Mouse (Mus musculus) forebrain, embryonic 13.5 days (tissue): ENCODE measurements at regions not wholly inside any gene's neighbourhood (a gene's known extent, or its start where the extent isn't known, plus 50 kb on each side); places are given as distances from the start of the nearest gene placed in this dataset.
A peak's percentile ranks its signal among the peaks of the same experiment; 100 is the strongest.
"Not testable (repeated sequence)": the region's sequence is repeated elsewhere in the genome, so short reads cannot be mapped to it uniquely, and the experiment has no call there.

Experiments used
- ATAC-seq: fragments of 200-750 bp; cut with Nextera tagmentation; 2 replicates; pipeline ENCODE4 v1.8.0; 2017
- H3K27ac ChIP-seq: fragments of 300-500 bp; sonication (generic); 2 replicates; pipeline ENCODE4 v1.5.1; 2015; ENCODE audit warnings: inconsistent platforms, mild to moderate bottlenecking, moderate library complexity
- H3K27me3 ChIP-seq: fragments of 300-500 bp; sonication (generic); 2 replicates; pipeline ENCODE4 v1.6.1; 2015; ENCODE audit warnings: mild to moderate bottlenecking, inconsistent platforms
- H3K36me3 ChIP-seq: fragments of 300-500 bp; sonication (generic); 2 replicates; pipeline ENCODE4 v1.6.1; 2015; ENCODE audit warnings: mild to moderate bottlenecking, inconsistent platforms; ENCODE audit not compliant: poor library complexity, severe bottlenecking
- H3K4me1 ChIP-seq: fragments of 300-500 bp; sonication (generic); 2 replicates; pipeline ENCODE4 v1.6.1; 2015; ENCODE audit warnings: inconsistent platforms
- H3K4me2 ChIP-seq: fragments of 300-500 bp; sonication (generic); 2 replicates; pipeline ENCODE4 v1.6.1; 2015; ENCODE audit warnings: inconsistent platforms, mild to moderate bottlenecking, moderate library complexity
- H3K4me3 ChIP-seq: fragments of 300-500 bp; sonication (generic); 2 replicates; pipeline ENCODE4 v1.5.1; 2015; ENCODE audit warnings: mild to moderate bottlenecking, inconsistent platforms
- H3K9ac ChIP-seq: fragments of 300-500 bp; sonication (generic); 2 replicates; pipeline ENCODE4 v1.6.1; 2015; ENCODE audit warnings: mild to moderate bottlenecking, inconsistent platforms
- H3K9me3 ChIP-seq: fragments of 300-500 bp; sonication (generic); replicated peaks from 2 replicates; pipeline ENCODE4 v1.6.1; 2016; ENCODE audit warnings: inconsistent platforms
- WGBS: fragments of 180-500 bp; shearing (Covaris S2); methylation state at CpG from one replicate; pipeline ENCODE4 v1.1.7; 2015; 5-methylcytosine and 5-hydroxymethylcytosine counted together

GRCm38 (mm10) chr7:64101679-64102078 lies 52.0 kb upstream of the Trpm1 start:
- H3K27ac ChIP-seq = no peak overlapping the region
- no peak overlapping the region for H3K4me3 ChIP-seq
- H3K9ac ChIP-seq = no peak overlapping the region
- ATAC-seq = no peak
- no peaks in the 10 kb centered on the region for H3K27me3 ChIP-seq
- no peaks in the 10 kb centered on the region for H3K36me3 ChIP-seq
- no peaks in the 10 kb centered on the region for H3K9me3 ChIP-seq
- H3K4me1 ChIP-seq = no peaks in the 10 kb centered on the region
- 100% methylated on average over 1 of the region's 1 CpGs for WGBS
- H3K4me2 ChIP-seq = no peak overlapping the region

GRCm38 (mm10) chr7:64099606-64100005 lies 54.0 kb upstream of the Trpm1 start:
- Histone ChIP-seq H3K4me3 (no peak overlapping the region), H3K4me1 (no peaks in the 10 kb centered on the region), H3K9ac (no peak overlapping the region), H3K27me3 (no peaks in the 10 kb centered on the region), H3K27ac (no peak overlapping the region), H3K4me2 (no peak overlapping the region), H3K36me3 (no peaks in the 10 kb centered on the region), H3K9me3 (no peaks in the 10 kb centered on the region)
- no peak for ATAC-seq
- WGBS = 93% methylated on average over 3 of the region's 3 CpGs

GRCm38 (mm10) chr7:64090067-64090466 lies 63.6 kb upstream of the Trpm1 start:
- H3K9ac ChIP-seq = no peak overlapping the region
- H3K4me2 ChIP-seq = no peak overlapping the region
- H3K9me3 ChIP-seq = no peaks in the 10 kb centered on the region
- no peaks in the 10 kb centered on the region for H3K27me3 ChIP-seq
- no peak overlapping the region for H3K27ac ChIP-seq
- H3K4me1 ChIP-seq = no peaks in the 10 kb centered on the region
- no peak overlapping the region for H3K4me3 ChIP-seq
- no peak for ATAC-seq
- H3K36me3 ChIP-seq = no peaks in the 10 kb centered on the region
- 69% methylated on average over 1 of the region's 1 CpGs for WGBS

- Histone ChIP-seq H3K4me2 (no peak overlapping the region), H3K9me3 (no peaks in the 10 kb centered on the region), H3K4me3 (no peak overlapping the region), H3K9ac (no peak overlapping the region), H3K27ac (no peak overlapping the region), H3K36me3 (no peaks in the 10 kb centered on the region), H3K4me1 (no peaks in the 10 kb centered on the region), H3K27me3 (no peaks in the 10 kb centered on the region)
- no peak for ATAC-seq
- 88% methylated on average over 5 of the region's 5 CpGs for WGBS
Observed at GRCm38 (mm10) chr7:64089034-64089433, 64.6 kb upstream of the Trpm1 start.

- not testable (repeated sequence) for H3K9me3 ChIP-seq, H3K4me2 ChIP-seq, ATAC-seq, H3K36me3 ChIP-seq, H3K4me1 ChIP-seq, H3K4me3 ChIP-seq, H3K9ac ChIP-seq, H3K27me3 ChIP-seq, H3K27ac ChIP-seq
- 80% methylated on average over 1 of the region's 1 CpGs for WGBS
Observed at GRCm38 (mm10) chr7:64083978-64084377, 69.7 kb upstream of the Trpm1 start.

GRCm38 (mm10) chr7:64082651-64083050 lies 71.0 kb upstream of the Trpm1 start:
- Histone ChIP-seq H3K27ac (no peak overlapping the region), H3K9ac (no peak overlapping the region), H3K27me3 (no peaks in the 10 kb centered on the region), H3K9me3 (no peaks in the 10 kb centered on the region), H3K4me3 (no peak overlapping the region), H3K4me1 (no peaks in the 10 kb centered on the region), H3K36me3 (no peaks in the 10 kb centered on the region), H3K4me2 (no peak overlapping the region)
- 86% methylated on average over 5 of the region's 5 CpGs for WGBS
- no peak for ATAC-seq

- ATAC-seq = no peak
- Histone ChIP-seq H3K27ac (no peak overlapping the region), H3K9me3 (no peaks in the 10 kb centered on the region), H3K9ac (no peak overlapping the region), H3K4me3 (no peak overlapping the region), H3K36me3 (no peaks in the 10 kb centered on the region), H3K4me1 (no peaks in the 10 kb centered on the region), H3K27me3 (no peaks in the 10 kb centered on the region), H3K4me2 (no peak overlapping the region)
- 86% methylated on average over 3 of the region's 3 CpGs for WGBS
Observed at GRCm38 (mm10) chr7:64082201-64082600, 71.4 kb upstream of the Trpm1 start.

GRCm38 (mm10) chr7:64081618-64082017 lies 72.0 kb upstream of the Trpm1 start:
- no peaks in the 10 kb centered on the region for H3K4me1 ChIP-seq
- H3K9ac ChIP-seq = no peak overlapping the region
- no peak overlapping the region for H3K27ac ChIP-seq
- H3K27me3 ChIP-seq = no peaks in the 10 kb centered on the region
- H3K9me3 ChIP-seq = no peaks in the 10 kb centered on the region
- no peaks in the 10 kb centered on the region for H3K36me3 ChIP-seq
- ATAC-seq = no peak
- 65% methylated on average over 2 of the region's 2 CpGs for WGBS
- no peak overlapping the region for H3K4me2 ChIP-seq
- no peak overlapping the region for H3K4me3 ChIP-seq

GRCm38 (mm10) chr7:64081019-64081418 lies 72.6 kb upstream of the Trpm1 start:
- Histone ChIP-seq H3K4me3 (no peak overlapping the region), H3K9ac (no peak overlapping the region), H3K27me3 (no peaks in the 10 kb centered on the region), H3K9me3 (no peaks in the 10 kb centered on the region), H3K27ac (no peak overlapping the region), H3K36me3 (no peaks in the 10 kb centered on the region), H3K4me1 (no peaks in the 10 kb centered on the region), H3K4me2 (no peak overlapping the region)
- WGBS = 88% methylated on average over 2 of the region's 2 CpGs
- no peak for ATAC-seq

GRCm38 (mm10) chr7:64079301-64079700 lies 74.3 kb upstream of the Trpm1 start:
- Histone ChIP-seq H3K9me3 (no peaks in the 10 kb centered on the region), H3K36me3 (no peaks in the 10 kb centered on the region), H3K27ac (no peak overlapping the region), H3K9ac (no peak overlapping the region), H3K4me3 (no peak overlapping the region), H3K4me2 (no peak overlapping the region), H3K4me1 (no peaks in the 10 kb centered on the region), H3K27me3 (no peaks in the 10 kb centered on the region)
- 87% methylated on average over 3 of the region's 3 CpGs for WGBS
- ATAC-seq = no peak

GRCm38 (mm10) chr7:64078646-64079045 lies 75.0 kb upstream of the Trpm1 start:
- Histone ChIP-seq H3K36me3 (no peaks in the 10 kb centered on the region), H3K4me1 (no peaks in the 10 kb centered on the region), H3K27me3 (no peaks in the 10 kb centered on the region), H3K4me2 (no peak overlapping the region), H3K9ac (no peak overlapping the region), H3K4me3 (no peak overlapping the region), H3K27ac (no peak overlapping the region), H3K9me3 (no peaks in the 10 kb centered on the region)
- 77% methylated on average over 1 of the region's 1 CpGs for WGBS
- ATAC-seq = no peak

GRCm38 (mm10) chr7:64077526-64077925 lies 76.1 kb upstream of the Trpm1 start:
- peak; percentile 19; the same call in 1 of the 2 replicates for ATAC-seq
- H3K9ac ChIP-seq = no peak overlapping the region
- H3K27me3 ChIP-seq = no peaks in the 10 kb centered on the region
- 77% methylated on average over 4 of the region's 4 CpGs for WGBS
- no peak overlapping the region for H3K4me2 ChIP-seq
- H3K4me3 ChIP-seq = no peak overlapping the region
- H3K4me1 ChIP-seq = no peaks in the 10 kb centered on the region
- no peaks in the 10 kb centered on the region for H3K9me3 ChIP-seq
- H3K36me3 ChIP-seq = no peaks in the 10 kb centered on the region
- H3K27ac ChIP-seq = no peak overlapping the region

GRCm38 (mm10) chr7:64076764-64077360 lies 76.8 kb upstream of the Trpm1 start:
- Histone ChIP-seq H3K4me1 (no peaks in the 10 kb centered on the region), H3K27me3 (no peaks in the 10 kb centered on the region), H3K36me3 (no peaks in the 10 kb centered on the region), H3K9me3 (no peaks in the 10 kb centered on the region), H3K4me2 (no peak overlapping the region), H3K9ac (no peak overlapping the region), H3K27ac (no peak overlapping the region), H3K4me3 (no peak overlapping the region)
- 90% methylated on average over 4 of the region's 4 CpGs for WGBS
- ATAC-seq = no peak
